Mouse (Mus musculus) midbrain, embryonic 12.5 days (tissue): ENCODE results near the gene Npffr2. TPM values are rescaled to one million over a fixed set of nuclear protein-coding genes. Genes with fewer than 3 reads are reported as not detected.
"Not testable (repeated sequence)": the region's sequence is repeated elsewhere in the genome, so short reads cannot be mapped to it uniquely, and the experiment has no call there.

Source experiments
- ATAC-seq: fragments of 200-750 bp; cut with Nextera tagmentation; 2 replicates; pipeline ENCODE4 v1.8.0; 2017; ENCODE audit warnings: low read depth, moderate TSS enrichment, moderate library complexity; ENCODE audit not compliant: low FRiP score
- H3K27ac ChIP-seq: fragments of 300-500 bp; sonication (generic); replicated peaks from 2 replicates; pipeline ENCODE4 v1.5.1; 2016; ENCODE audit warnings: mild to moderate bottlenecking
- H3K27me3 ChIP-seq: fragments of 300-500 bp; sonication (generic); 2 replicates; pipeline ENCODE4 v1.6.1; 2016; ENCODE audit warnings: mild to moderate bottlenecking
- H3K36me3 ChIP-seq: fragments of 300-500 bp; sonication (generic); 2 replicates; pipeline ENCODE4 v1.6.1; 2016
- H3K4me1 ChIP-seq: fragments of 300-500 bp; sonication (generic); 2 replicates; pipeline ENCODE4 v1.6.1; 2016
- H3K4me2 ChIP-seq: fragments of 300-500 bp; sonication (generic); replicated peaks from 2 replicates; pipeline ENCODE4 v1.6.1; 2016; ENCODE audit warnings: mild to moderate bottlenecking, moderate library complexity
- H3K4me3 ChIP-seq: fragments of 300-500 bp; sonication (generic); 2 replicates; pipeline ENCODE4 v1.5.1; 2016; ENCODE audit warnings: mild to moderate bottlenecking
- H3K9ac ChIP-seq: fragments of 300-500 bp; sonication (generic); replicated peaks from 2 replicates; pipeline ENCODE4 v1.6.1; 2016; ENCODE audit warnings: mild to moderate bottlenecking, moderate library complexity
- H3K9me3 ChIP-seq: fragments of 300-500 bp; sonication (generic); 2 replicates; pipeline ENCODE4 v1.6.1; 2016; ENCODE audit warnings: mild to moderate bottlenecking
- WGBS: fragments of 180-500 bp; shearing (Covaris S2); methylation state at CpG from one replicate; pipeline ENCODE4 v1.1.7; 2016; 5-methylcytosine and 5-hydroxymethylcytosine counted together
- polyA plus RNA-seq: library from polyadenylated mRNA; unstranded; fragments of >200 nt; fragmentation: Nextera tagmentation; extraction: Ambion mirVana; gene quantifications from 2 replicates; pipeline ENCODE4 v1.2.1, GENCODE M21; 2016

Npffr2 gene
- polyA plus RNA-seq = 0.14 TPM in 1 of 2 replicates, not detected in the other

- Histone ChIP-seq H3K9ac (peak within 1 kb of the TSS; percentile 42), H3K4me1 (peaks cover 10% of the 10 kb centered on the region), H3K36me3 (no peaks in the 10 kb centered on the region), H3K4me2 (peak within 1 kb of the TSS; percentile 73), H3K9me3 (no peaks in the 10 kb centered on the region), H3K4me3 (peak within 1 kb of the TSS; percentile 45), H3K27me3 (peaks cover 18% of the 10 kb centered on the region), H3K27ac (no peak within 1 kb of the TSS)
- WGBS = 3% methylated on average over 23 of the region's 23 CpGs
- peak; percentile 93 for ATAC-seq
These were observed at the start of gene Npffr2 for GRCm38 (mm10) chr5:89526878-89527578. Gene Npffr2, plus strand, starts transcription at chr5:89527429.

GRCm38 (mm10) chr5:89492560-89492959 is 34.7 kb upstream of the Npffr2 start:
- H3K9ac ChIP-seq = no peak overlapping the region
- 81% methylated on average over 1 of the region's 1 CpGs for WGBS
- ATAC-seq = no peak
- no peaks in the 10 kb centered on the region for H3K9me3 ChIP-seq
- H3K36me3 ChIP-seq = no peaks in the 10 kb centered on the region
- no peak overlapping the region for H3K27ac ChIP-seq
- H3K4me1 ChIP-seq = no peaks in the 10 kb centered on the region
- no peaks in the 10 kb centered on the region for H3K27me3 ChIP-seq
- no peak overlapping the region for H3K4me2 ChIP-seq
- no peak overlapping the region for H3K4me3 ChIP-seq

GRCm38 (mm10) chr5:89500182-89500581 is 27.0 kb upstream of the Npffr2 start:
- no peak overlapping the region for H3K4me2 ChIP-seq
- no peaks in the 10 kb centered on the region for H3K4me1 ChIP-seq
- H3K4me3 ChIP-seq = no peak overlapping the region
- H3K9me3 ChIP-seq = no peaks in the 10 kb centered on the region
- 68% methylated on average over 6 of the region's 6 CpGs for WGBS
- H3K36me3 ChIP-seq = no peaks in the 10 kb centered on the region
- H3K27me3 ChIP-seq = no peaks in the 10 kb centered on the region
- H3K9ac ChIP-seq = no peak overlapping the region
- no peak overlapping the region for H3K27ac ChIP-seq
- no peak; the same call in 1 of the 2 replicates for ATAC-seq

- no peak overlapping the region for H3K9ac ChIP-seq
- no peaks in the 10 kb centered on the region for H3K36me3 ChIP-seq
- H3K9me3 ChIP-seq = 0 out of 2 replicates have a peak, but pooled peaks cover 4% of the 10 kb centered on the region
- WGBS = 84% methylated on average over 4 of the region's 4 CpGs
- no peak overlapping the region for H3K4me3 ChIP-seq
- H3K4me2 ChIP-seq = no peak overlapping the region
- H3K4me1 ChIP-seq = no peaks in the 10 kb centered on the region
- H3K27ac ChIP-seq = no peak overlapping the region
- no peak for ATAC-seq
- H3K27me3 ChIP-seq = no peaks in the 10 kb centered on the region
These were observed 8.6 kb upstream of the Npffr2 start for GRCm38 (mm10) chr5:89518641-89519040.

DNA sequence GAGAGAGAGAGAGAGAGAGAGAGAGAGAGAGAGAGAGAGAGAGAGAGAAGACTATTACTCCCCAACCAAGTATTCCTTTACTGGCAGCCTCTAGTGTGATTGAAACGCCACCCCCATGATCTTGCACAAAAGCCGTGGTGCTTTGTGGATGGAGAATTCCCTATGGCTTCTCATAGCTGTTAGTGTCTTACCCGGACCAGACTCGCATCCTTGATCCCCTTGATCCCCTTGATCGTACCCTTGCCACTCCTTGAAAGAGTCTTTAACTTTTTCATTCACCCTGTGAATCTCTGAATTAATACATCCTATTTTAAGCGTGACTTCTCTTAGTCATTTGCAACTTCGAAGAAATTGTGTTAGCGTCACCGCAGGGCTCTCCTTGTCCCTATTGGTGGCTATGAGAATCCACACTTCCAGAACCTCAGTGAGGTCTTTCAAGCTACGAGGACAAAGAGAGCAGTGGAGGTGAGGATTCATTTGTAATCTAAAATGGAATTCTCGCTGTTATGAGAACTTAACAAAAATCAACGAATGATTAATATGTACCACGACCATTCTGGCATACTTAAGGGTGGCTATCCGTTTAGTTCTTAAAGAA is 949 bp upstream of the Npffr2 start:
- peak overlapping the region; percentile 42; the same call in 1 of the 2 replicates for H3K9ac ChIP-seq
- H3K9me3 ChIP-seq = no peaks in the 10 kb centered on the region
- peak; percentile 62 for ATAC-seq
- no peak overlapping the region for H3K27ac ChIP-seq
- no peaks in the 10 kb centered on the region for H3K36me3 ChIP-seq
- H3K4me1 ChIP-seq = peaks cover 10% of the 10 kb centered on the region
- H3K4me3 ChIP-seq = peak overlapping the region; percentile 45
- H3K27me3 ChIP-seq = peaks cover 18% of the 10 kb centered on the region
- peak overlapping the region; percentile 73 for H3K4me2 ChIP-seq
- 2% methylated on average over 14 of the region's 14 CpGs for WGBS

GRCm38 (mm10) chr5:89528951-89529350 is 1.7 kb downstream of the Npffr2 start:
- no peak overlapping the region for H3K27ac ChIP-seq
- no peak overlapping the region for H3K4me2 ChIP-seq
- H3K27me3 ChIP-seq = peaks cover 18% of the 10 kb centered on the region
- H3K36me3 ChIP-seq = no peaks in the 10 kb centered on the region
- ATAC-seq = no peak
- H3K9me3 ChIP-seq = no peaks in the 10 kb centered on the region
- 42% methylated on average over 4 of the region's 4 CpGs for WGBS
- H3K9ac ChIP-seq = no peak overlapping the region
- H3K4me1 ChIP-seq = peaks cover 10% of the 10 kb centered on the region
- H3K4me3 ChIP-seq = no peak overlapping the region

GRCm38 (mm10) chr5:89529391-89529790 is 2.2 kb downstream of the Npffr2 start:
- ATAC-seq = no peak
- Histone ChIP-seq H3K9ac (no peak overlapping the region), H3K4me1 (peaks cover 10% of the 10 kb centered on the region), H3K4me2 (no peak overlapping the region), H3K9me3 (no peaks in the 10 kb centered on the region), H3K4me3 (no peak overlapping the region), H3K27ac (no peak overlapping the region), H3K36me3 (no peaks in the 10 kb centered on the region), H3K27me3 (peaks cover 18% of the 10 kb centered on the region)
- WGBS = 59% methylated on average over 2 of the region's 2 CpGs

GRCm38 (mm10) chr5:89536018-89536417 is 8.8 kb downstream of the Npffr2 start:
- Histone ChIP-seq H3K4me3 (no peak overlapping the region), H3K9ac (no peak overlapping the region), H3K27me3 (no peaks in the 10 kb centered on the region), H3K9me3 (no peaks in the 10 kb centered on the region), H3K4me1 (no peaks in the 10 kb centered on the region), H3K27ac (no peak overlapping the region), H3K36me3 (no peaks in the 10 kb centered on the region), H3K4me2 (no peak overlapping the region)
- WGBS = 93% methylated on average over 3 of the region's 3 CpGs
- no peak for ATAC-seq

- H3K27ac ChIP-seq = no peak overlapping the region
- no peaks in the 10 kb centered on the region for H3K4me1 ChIP-seq
- no peaks in the 10 kb centered on the region for H3K9me3 ChIP-seq
- no peaks in the 10 kb centered on the region for H3K36me3 ChIP-seq
- H3K27me3 ChIP-seq = no peaks in the 10 kb centered on the region
- WGBS = 80% methylated on average over 3 of the region's 3 CpGs
- no peak overlapping the region for H3K4me3 ChIP-seq
- H3K4me2 ChIP-seq = no peak overlapping the region
- H3K9ac ChIP-seq = no peak overlapping the region
- no peak for ATAC-seq
These were observed 15.2 kb downstream of the Npffr2 start for GRCm38 (mm10) chr5:89542472-89542871.

DNA sequence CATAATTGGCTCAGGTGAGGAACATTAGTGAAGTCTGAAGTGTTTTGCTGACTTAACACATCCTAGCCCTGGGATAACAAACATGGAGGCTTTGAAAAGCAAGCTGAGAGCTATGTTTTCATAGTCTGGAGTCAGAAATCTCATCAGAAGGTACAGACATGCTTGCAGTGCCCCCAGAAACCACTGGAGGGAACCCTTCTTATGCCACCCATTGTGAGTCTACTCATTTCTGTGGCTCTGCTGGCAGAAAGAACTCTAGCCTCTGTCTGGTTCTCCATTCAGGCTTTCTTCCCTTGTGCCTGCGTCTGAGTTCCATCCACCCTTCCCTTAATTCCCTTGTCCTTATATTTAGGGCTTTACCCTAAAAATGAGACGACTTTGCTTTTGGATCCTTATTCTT is 16.2 kb downstream of the Npffr2 start:
- Histone ChIP-seq H3K4me1 (no peaks in the 10 kb centered on the region), H3K27me3 (no peaks in the 10 kb centered on the region), H3K4me2 (no peak overlapping the region), H3K27ac (no peak overlapping the region), H3K9me3 (no peaks in the 10 kb centered on the region), H3K4me3 (no peak overlapping the region), H3K36me3 (no peaks in the 10 kb centered on the region), H3K9ac (no peak overlapping the region)
- ATAC-seq = peak; percentile 85
- 43% methylated on average over 2 of the region's 2 CpGs for WGBS

- not testable (repeated sequence) for H3K27ac ChIP-seq, H3K27me3 ChIP-seq, H3K9me3 ChIP-seq, H3K9ac ChIP-seq, H3K4me1 ChIP-seq, ATAC-seq, H3K4me2 ChIP-seq, H3K4me3 ChIP-seq, H3K36me3 ChIP-seq
- 24% methylated on average over 4 of the region's 4 CpGs for WGBS
These were observed 31.9 kb downstream of the Npffr2 start for GRCm38 (mm10) chr5:89559118-89559517.

DNA sequence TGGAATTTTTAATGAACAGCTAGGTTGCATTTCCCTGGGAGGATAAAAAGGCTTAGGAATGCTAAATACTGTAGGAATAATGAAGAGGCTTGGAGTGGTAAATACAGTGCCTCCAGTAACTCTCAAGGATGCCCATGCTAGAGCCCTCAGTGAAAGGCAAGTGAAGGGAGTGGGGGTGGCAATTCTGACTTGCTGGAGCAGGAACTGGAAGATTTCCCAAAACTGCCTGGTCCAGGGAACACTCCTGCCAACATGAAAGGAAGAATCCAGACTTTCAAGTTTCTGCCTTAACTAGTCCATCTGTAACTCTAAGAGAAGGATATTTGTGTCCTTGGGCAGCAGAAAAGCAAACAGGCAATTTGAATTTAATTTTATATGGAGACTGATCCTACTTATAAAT is 34.2 kb downstream of the Npffr2 start:
- H3K4me3 ChIP-seq = no peak overlapping the region
- ATAC-seq = no peak
- H3K9me3 ChIP-seq = no peaks in the 10 kb centered on the region
- H3K4me1 ChIP-seq = no peaks in the 10 kb centered on the region
- no peak overlapping the region for H3K9ac ChIP-seq
- H3K27ac ChIP-seq = no peak overlapping the region
- no peak overlapping the region for H3K4me2 ChIP-seq
- no peaks in the 10 kb centered on the region for H3K36me3 ChIP-seq
- no peaks in the 10 kb centered on the region for H3K27me3 ChIP-seq
